Mouse (Mus musculus): ENCODE measurements at regions not wholly inside any gene's neighbourhood (a gene's known extent, or its start where the extent isn't known, plus 50 kb on each side); places are given as distances from the start of the nearest gene placed in this dataset.
A peak's percentile ranks its signal among the peaks of the same experiment; 100 is the strongest.

DNA sequence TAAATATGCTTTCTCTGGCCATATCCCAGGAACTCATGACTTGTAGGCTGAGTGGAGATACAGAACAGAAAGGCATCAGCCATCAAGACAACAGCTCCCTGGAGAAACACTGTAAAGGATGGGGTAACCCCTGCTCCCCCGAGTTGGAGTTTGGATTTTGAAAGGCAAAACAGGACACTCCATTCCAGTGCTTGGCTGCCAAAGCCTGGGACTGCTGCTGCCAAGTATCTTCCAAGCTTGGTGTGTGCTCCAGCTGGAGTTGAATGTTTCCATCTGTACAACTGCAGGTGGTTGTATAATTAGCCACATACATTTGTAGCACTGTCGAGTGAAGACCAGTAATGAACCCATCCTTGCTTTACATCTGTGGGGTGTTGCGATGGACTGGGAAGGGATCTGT is 62.1 kb downstream of the 4933412E24Rik start:
- DNase-seq, result no peak

DNA sequence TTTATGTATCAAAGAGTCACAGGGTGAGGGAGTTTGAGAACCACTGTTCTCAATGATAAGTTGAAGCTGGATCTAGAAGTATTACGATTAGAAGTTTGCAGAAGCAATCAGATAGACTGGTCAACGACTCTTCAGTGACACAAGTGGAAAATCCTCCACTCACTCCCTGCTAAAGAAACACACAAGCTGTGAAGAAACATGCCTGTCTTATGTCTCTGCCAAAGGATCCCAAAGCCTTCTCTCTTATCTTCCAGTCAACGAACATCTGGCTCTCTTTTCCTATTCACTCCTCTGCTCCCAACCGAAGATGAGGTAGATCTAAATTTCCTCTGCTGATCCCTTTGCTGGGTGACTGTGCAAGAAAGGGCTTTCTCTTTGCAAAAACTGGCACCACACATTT is 62.6 kb downstream of the 4933412E24Rik start:
- DNase-seq, result no peak

DNA sequence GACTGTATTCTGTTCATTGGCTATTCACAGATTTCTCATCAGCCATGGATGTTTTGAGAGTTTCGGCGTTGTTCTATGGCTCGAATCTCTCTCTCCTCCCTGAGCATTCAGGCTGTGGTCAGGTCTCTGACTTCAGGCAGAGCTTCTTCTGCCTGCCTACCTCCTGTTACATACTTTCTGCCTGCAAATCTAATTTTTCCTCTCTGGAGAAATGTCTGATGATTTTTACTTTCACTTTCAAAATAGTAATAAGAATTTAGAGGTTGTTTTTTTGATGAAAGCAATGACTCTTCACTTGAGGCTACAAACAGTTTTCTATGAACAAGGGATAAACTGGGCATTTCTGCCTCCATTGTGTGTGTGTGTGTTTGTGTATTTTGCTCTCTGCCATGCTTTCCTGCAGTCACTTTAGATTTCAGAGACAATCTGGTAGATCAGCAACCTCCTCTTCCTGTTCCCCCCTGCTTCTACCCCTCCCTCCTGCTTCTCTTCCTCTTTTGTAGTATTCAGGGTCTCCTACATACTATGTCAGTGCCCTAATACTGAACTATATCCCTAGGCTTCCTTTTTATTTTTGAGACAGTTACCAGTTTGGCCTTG is 65.7 kb downstream of the 4933412E24Rik start:
- DNase-seq, result no peak

DNA sequence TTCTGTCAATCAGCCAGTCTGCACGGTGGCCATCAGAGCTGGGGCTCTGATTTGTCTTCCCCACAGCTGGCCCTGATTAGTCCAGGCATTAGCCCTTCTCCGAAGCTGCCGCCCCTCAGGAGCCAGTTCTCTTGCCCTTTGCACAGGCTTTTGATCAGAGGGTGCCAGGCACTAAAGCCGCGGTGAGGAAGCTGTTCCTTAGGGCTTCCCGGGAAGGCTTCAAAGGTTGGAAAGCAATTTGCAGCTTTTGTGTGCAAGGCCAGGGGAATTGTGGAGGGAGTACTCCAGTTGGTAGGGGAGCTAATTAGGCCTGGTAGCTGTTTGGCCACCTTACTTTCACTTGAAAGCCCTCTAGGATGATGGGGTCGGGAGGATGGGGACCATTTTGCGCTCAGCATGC is 71.2 kb downstream of the 4933412E24Rik start:
- no peak for DNase-seq

DNA sequence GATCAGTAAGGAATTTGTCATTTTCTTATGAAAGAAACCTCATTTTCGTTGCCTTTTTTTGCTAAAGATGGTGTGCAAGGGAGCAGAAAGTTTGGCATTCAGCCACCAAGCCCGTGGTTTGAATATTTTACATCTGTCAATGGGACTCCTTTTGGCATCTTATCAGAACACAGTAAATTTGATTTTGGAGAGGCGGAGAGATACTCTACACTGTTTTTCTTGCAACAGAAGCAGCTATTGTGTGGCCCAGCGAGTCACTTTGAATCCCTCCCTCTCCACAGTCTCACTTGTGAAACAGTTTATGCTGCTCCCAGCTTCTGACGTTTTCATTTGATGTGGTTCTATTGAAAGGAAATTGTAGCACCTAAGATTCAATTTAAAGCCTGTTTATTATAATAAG is 79.9 kb downstream of the 4933412E24Rik start:
- DNase-seq, result no peak

DNA sequence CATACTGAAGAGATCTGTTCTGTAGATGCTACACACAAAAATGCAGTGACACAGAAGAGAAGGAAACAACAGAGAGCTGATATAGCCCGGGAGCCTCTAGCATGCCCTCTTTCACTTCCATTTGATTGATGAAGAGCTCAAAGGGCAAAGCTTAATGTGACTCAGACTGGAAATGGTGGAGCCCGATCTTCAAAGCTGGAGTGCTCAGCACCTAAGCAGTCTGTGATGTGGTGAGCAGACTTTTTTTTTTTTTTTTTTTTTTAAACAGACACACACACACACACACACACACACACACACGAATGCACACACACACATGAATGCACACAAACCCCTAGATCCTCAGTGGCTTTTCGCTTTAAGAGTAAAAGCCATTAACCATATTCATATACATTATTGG is 102.6 kb downstream of the 4933412E24Rik start:
- no peak for DNase-seq

DNA sequence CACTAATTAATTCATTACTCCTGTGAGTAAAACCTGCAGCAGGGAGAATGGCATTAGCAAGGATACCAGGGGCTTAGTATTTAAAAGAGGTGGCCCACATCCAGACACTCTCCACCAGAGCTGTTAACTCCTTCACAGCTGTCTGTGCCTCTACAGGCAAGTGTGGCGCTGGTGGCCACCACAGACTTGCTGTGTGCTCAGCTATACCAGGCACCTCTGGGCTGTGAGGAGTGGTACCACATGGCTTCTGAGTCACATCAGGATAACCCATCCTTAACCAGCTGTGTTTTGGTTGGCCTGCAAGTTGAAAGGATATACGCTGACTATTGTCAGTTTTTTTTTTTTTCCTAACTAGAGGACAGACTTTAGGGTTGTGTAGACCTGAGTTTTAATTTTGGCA is 108.1 kb downstream of the 4933412E24Rik start:
- no peak for DNase-seq

DNA sequence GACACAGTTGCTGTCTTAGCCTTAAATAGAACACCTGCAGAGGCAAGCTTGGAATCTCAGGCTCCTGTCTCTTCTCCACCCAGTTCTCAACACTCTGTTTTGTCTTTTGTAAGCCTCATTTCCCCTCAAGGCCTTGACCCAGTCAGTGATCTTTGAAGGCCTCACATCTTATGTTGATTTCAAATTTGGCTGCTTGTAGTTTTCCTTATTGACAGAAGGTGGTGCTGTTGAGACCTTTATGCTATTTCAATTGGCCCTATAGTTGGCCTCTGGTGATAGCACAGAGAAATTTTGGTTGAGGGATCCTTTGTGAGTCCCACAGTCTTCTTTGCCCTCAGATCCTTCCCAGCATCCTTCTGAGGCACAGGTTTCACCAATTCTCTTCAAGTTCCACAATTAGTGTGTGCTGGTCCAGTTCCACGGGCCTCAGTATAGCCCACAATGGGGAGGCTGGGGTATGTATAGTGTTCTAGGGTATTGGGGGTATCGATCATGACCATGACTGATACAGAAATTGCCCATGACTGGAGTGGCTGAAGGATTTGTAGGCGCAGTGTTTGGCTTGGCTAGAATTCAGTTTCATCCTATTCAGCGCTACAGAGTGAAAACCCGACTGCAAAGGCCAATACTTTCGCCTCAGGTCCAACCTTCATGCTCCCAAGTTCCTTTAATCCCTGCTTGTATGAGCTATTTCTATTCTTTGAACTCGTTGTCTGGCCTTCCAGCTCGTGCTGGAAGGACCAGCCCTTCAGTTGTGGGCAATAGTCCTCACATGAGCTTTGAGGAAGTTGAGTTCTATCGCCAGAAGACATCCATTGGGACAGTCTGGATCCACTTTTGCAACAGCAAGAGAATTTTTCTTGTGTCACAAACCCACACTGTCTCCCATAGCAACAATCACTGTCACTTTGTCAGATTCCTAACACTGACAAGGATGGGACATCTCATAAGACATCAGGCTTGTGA is 110.3 kb downstream of the 4933412E24Rik start:
- DNase-seq, result no peak

DNA sequence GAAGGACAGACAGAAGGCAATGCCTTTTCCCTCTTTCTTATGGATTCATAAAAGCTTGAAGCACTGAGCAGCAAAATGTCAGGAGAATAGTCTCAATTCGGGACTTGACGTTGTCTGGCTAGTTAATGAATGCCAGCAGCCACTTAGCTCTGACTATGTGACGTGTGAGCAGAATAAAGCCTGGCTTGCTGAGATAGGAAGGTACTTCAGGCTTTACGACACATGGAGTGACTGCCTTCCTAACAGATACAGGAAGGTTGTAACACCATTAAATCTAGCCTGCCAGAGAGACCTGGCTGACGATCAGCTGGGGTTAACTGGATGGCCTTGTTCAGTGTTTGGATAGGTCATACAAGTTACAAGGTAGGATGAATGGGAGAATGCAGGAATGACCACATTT is 111.7 kb downstream of the 4933412E24Rik start:
- DNase-seq, result no peak

DNA sequence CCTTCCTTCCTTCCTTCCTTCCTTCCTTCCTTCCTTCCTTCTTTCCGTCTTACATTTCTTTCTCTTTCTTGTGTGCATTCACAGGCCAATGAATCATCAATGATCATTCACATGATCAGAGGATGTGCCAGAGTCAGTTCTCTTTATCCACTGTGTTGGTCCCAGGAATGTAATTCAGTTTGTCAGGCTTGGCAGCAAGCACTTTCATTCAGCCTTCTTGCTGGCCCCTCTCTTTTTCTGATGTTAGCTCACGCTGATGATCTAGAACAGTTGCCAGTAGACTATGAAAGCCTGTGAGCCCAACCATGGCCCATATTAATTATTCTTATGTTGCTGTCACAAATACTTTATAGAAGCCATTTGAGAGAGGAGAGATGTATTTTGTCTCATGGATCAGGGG is 127.4 kb downstream of the 4933412E24Rik start:
- DNase-seq, result no peak

DNA sequence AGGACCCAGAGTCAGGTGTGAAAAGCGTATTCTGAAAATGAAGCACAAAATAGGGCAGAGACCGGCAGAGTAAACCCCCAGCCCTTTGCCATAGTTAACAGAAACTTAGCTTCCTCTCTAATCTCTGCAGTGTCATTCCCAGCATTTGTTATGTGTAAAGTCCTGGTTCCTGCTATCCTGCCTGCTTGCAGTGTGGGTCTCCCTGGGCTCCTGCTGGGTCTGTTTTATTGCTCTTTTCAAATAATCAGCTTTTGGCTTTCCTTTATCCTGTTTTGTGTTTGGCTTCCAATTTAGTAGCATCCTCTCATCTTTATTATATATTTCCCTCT is 128.3 kb downstream of the 4933412E24Rik start:
- no peak for DNase-seq

DNA sequence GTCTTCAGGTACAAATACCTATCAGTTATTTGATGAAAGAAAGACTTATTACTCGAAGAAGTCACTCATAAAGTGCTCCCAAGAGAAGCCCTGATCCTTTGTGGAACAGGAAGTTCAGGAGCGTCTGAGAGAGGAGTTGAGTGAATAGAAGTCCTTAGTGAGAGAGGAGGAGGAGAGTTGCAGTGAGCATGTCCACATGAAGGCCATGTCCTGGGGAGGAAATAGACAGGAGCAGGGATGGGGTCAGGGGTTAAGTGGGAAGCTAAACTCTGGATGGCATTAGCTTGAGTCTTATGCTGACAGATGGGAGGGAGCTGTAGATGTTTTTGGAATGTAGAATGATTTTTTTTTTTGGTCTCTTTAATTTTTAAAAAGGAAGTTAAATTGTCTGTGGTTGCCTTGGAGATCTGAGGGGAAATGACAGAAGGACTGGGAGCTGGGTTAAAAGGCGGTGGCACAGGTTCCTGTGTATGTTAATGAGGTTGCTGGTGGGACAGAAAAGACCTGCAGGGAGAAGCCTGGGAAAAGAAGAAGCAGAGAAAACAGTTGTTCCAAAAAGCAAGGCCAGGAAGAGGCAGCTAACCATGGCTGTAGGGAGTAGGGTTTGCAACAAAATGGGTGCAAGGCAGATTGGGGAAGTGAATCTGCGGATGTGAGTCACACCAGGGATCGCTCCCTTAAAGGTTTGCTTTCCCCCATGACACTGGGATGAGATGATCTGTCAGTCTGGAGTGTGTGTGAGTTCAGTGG is 128.9 kb downstream of the 4933412E24Rik start:
- DNase-seq, result no peak

DNA sequence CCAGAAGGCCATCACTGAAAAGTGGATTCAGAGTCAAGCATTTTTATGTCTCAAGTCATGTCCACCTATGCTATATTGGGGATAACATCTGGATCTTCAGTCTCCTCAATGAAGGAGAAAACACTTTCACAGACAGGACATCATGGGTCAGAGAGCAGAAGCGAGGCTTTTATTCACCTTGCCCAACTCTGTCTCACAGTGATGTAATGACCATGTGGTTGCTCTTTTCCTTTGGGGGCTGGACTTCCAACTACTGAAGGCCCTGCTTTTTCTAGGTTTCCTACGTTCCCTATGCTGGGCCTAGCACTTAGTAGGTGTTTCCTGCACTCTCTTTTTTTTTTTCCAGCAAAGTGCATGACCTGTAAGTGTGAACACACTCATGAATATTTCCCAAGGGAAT is 130.4 kb downstream of the 4933412E24Rik start:
- DNase-seq, result no peak

DNA sequence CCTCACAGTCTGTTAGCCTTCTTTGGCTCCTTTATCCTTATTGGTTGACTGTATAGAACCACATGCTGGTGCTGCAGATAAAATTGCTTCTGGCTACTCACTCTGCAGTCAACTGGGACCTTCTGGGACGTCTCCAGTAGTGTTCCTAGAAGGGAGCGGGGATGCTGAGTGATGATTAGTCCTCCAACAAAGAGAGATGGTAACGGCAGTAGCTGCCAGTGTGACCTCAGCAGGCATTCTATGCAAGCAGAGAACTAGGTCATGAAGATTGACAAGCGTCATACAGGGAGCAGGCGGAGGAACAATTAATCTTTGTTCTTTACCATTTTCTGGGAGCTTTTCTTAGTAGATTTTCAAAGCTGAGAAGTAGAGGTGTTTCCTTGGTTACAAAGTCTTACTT is 134.0 kb downstream of the 4933412E24Rik start:
- no peak for DNase-seq

DNA sequence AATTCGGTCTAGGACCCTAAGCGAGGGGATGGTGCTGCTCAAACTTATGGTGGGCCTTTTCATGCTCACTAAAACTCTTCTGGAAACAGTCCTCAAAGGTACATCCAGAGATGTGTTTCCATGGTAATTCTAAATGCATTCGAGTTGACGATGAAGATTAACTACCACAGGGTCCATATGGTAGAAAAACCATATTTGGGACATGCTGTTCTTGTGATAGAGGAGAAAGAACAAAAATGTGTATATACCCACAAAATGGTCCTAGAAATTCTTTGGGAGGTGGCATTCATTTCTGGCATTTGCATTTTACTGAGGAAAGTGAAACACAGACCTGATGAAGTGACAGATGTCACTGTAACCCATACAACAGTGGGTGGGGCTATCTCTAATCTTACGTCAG is 136.0 kb downstream of the 4933412E24Rik start:
- DNase-seq, result no peak

DNA sequence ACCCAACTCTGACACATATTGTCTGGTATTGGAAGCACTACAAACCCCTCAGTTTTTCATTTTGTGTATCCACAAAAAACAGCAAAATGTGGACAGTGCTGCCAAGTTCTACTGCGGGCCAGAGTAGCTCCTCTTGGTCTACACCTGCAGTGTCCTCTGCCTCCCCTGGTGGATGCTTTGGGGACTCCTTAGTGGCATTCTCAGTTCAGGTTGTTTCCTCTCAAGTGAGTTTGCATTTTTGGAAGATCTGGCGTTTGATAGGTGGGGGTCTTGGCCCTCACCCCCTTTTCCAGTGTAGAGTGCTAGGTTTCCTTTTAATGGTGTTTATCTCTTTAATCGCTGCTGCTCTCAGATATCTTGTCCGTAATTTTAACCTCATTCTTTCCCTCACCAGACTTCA is 137.1 kb downstream of the 4933412E24Rik start:
- peak in 1 of 2 experiments; percentile 3 for DNase-seq

DNA sequence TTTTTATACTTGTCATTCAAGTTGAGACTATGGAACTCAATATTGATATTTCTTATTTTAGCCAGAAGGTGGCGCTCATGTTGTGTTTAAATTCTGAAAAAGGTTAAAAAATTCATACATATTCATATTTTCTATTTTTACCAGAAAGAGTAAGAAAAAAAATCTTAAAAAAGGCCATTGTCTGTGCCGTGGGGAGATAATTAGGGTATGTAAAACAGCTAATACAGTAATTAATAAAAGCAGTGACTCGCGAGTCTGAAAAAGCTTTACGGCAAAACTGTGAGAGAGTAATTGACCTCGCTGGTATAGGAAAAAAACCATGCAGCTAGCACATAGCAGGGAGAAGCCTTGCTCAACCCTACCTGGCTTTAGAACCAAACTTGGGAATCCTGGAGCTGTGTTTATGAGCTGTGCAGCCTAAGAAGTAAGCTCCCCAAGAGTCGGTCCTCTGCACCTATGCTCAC is 140.1 kb downstream of the 4933412E24Rik start:
- no peak for DNase-seq

DNA sequence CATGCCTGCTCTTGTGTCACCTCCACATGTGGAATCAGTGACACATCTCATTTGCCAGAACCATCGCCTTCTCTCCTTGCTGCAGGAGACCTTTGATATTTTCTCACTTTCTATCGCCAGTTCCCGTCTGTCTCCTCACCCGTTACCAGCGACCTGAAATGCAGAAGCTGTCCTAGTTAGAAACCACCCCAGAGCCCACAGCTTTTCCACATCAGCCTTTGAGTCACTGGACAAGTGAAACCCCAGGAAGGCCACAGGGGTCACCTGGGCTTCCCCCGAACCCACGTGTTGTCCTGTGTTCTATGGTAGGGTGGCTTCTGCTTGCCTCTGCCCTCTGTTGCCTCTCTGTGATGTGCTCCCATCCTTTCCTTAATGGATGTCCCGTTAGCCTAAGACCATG is 149.7 kb downstream of the 4933412E24Rik start:
- no peak for DNase-seq

DNA sequence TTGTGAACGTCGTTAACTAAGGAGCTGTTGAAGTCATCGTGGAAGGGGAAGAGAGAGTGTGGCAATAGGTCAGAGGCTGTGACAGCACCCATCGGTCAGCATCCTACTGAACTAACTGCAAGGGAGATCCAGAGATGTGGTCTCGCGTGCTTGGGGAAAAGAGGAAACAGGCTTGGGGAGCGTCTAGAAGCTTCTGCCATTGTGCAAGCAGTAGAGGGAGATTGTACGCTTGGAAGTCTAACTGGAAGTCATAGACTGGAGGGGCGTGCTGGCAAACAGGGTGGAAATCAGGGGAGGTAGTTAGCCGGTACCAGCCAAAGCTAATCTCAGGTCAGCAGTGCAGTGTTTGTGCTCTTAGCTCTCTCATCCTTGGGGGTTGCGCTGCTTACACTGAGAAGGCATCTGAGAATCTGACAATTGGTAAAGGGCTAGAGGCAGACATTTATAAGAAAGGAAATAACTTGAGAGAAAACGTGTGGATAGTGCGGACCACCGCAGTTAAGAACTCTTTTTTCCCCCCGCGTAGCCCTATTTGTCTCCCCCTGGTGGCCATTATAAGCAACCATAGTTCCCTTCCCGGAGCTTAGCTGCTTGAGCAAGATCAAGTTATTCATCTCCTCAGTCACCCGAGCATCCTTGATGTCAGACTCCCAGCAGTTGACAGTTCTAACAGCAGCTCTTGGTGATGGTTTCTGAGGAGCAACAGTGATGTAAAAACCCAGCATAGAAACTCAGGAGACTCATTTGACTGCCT is 151.5 kb downstream of the 4933412E24Rik start:
- peak; percentile 9 for DNase-seq

DNA sequence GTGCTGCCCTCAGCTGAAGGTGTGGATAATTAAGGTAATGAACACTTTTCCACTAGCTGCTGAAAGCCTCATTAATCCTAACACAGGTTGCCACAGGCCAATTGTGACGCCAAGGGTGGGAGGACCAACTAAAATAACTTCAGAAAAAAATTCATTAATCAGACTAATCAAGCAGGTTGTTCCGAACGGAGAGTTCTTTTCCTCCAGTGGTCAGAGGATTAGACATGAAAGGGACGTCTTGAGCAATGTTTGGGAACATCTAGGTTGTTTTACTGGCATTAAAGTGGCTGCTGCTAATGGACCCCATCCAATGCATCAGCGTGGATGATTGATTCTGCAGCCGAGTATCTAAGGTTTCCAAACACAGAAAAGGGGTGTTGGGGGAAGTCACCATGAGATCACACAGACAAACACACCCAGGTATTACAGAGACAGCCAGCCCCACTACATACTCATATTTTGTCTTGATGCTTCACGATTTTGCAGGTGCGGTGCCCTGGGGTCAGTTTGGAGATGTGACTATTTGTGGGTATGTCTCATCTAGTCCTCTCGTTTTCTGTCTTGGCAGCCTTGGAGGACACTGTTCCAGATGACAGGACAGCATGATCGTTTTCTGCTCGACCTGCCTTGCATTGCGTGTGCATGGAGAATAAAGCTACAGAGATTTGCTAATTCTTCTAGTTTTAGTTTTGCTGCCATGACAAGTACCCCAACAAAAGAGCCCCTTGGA is 164.0 kb downstream of the 4933412E24Rik start:
- DNase-seq, result no peak

DNA sequence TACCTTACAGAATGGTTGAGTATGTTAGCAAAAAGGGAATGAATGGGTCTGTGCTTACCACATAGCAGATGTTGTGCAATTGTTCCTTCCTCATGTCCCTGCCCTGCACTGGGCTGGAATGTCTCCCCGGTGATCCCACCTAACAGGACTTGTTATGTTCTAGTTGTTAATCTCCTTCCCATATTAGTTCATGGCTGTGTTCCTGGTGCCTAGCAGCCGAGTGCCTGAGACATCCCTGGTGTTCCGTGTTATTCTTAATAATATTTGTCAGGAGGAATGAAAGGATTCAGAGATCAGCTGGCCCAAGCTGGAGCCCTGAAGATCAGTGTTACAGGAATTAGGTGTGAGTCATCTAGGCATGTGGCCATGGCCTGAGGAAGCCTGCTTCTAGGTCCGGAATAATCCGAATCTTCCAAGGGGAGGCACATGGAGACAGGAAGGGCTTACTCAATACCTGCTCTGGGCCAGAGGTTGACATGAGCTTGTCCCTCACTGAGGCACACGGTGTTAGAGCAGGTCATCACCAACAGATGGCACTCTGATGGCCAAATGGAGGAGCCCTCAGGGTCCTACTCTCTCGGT is 171.2 kb downstream of the 4933412E24Rik start:
- peak; percentile 47 to 50 for DNase-seq
